Mouse (Mus musculus): ENCODE results near the gene Ntn3. TPM values are rescaled to one million over a fixed set of nuclear protein-coding genes. Genes with fewer than 3 reads are reported as not detected.

Ntn3 gene
- polyA plus RNA-seq, 1 experiment from 2014 or later, result 0.45 TPM

GRCm38 (mm10) chr17:24244061-24244460 is 34.7 kb upstream of the Ntn3 start:
- TF ChIP-seq CTCF (IDR thresholded peaks at IDR 0.05; ENCODE audit: low read depth) (no peak), EP300 (IDR thresholded peaks at IDR 0.05; ENCODE audit: low read depth) (no peak)
- no peaks in the 10 kb centered on the region for H3K9me3 ChIP-seq (ENCODE audit: low read length)
- H3K36me3 ChIP-seq (replicated peaks; ENCODE audit: insufficient read depth, low read length), result peaks cover 87% of the 10 kb centered on the region
- no peak overlapping the region for H3K9ac ChIP-seq (replicated peaks)
- DNase-seq, result no peak
- H3K4me3 ChIP-seq (ENCODE audit: low read depth, low read length), result no peak overlapping the region
- no peaks in the 10 kb centered on the region for H3K4me1 ChIP-seq (ENCODE audit: insufficient read depth)
- H3K27ac ChIP-seq (ENCODE audit: low read depth), result no peak overlapping the region
- ATAC-seq, result no peak
- no peak overlapping the region for H3K4me2 ChIP-seq (ENCODE audit: low read depth, low read length)
- 96% methylated on average over 8 of the region's 8 CpGs for WGBS (ENCODE audit: insufficient replicate concordance)
- H3K27me3 ChIP-seq (ENCODE audit: insufficient read depth, low read length), result no peaks in the 10 kb centered on the region

DNA sequence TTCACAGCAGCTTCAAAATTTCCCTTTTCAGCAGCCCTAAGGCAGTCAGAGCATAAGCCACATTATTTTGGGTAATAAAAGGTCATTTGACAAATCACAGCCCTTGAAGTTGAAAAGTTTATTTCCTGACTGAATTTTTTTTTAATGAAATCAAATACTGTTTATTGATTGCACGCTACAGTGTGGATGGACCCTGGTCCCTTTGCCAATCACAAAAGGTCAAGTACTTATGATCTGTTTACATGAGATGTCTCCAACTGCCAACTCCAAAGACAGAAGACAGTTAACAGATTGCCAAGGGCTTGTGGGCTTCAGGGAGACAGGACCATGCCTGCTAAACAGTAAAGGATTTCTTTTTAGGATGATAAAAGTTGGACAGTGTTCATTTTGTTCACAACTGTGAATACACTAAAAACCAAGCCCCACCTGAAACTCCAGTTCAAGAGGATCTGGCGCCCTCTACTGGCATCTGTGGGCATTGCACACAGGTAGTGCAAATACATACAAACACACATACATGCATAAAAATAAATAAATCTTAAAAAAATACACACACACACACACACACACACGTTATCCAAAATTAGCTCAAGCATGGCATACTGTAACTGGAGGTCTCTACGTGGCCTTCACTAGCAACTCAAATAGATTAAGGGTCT is 34.1 kb upstream of the Ntn3 start:
- DNase-seq, result peak; percentile 82
- no peak for ATAC-seq
- no peak for TF ChIP-seq EP300 (IDR thresholded peaks at IDR 0.05; ENCODE audit: low read depth)
- TF ChIP-seq CTCF (IDR thresholded peaks at IDR 0.05; ENCODE audit: low read depth), result peak; percentile 88
- no peak overlapping the region for H3K4me2 ChIP-seq (ENCODE audit: low read depth, low read length)
- 89% methylated on average over 4 of the region's 4 CpGs for WGBS (ENCODE audit: insufficient replicate concordance)
- no peak overlapping the region for H3K9ac ChIP-seq (replicated peaks)
- H3K9me3 ChIP-seq (ENCODE audit: low read length), result no peaks in the 10 kb centered on the region
- no peaks in the 10 kb centered on the region for H3K27me3 ChIP-seq (ENCODE audit: insufficient read depth, low read length)
- peaks cover 87% of the 10 kb centered on the region for H3K36me3 ChIP-seq (replicated peaks; ENCODE audit: insufficient read depth, low read length)
- H3K4me3 ChIP-seq (ENCODE audit: low read depth, low read length), result no peak overlapping the region
- no peaks in the 10 kb centered on the region for H3K4me1 ChIP-seq (ENCODE audit: insufficient read depth)
- no peak overlapping the region for H3K27ac ChIP-seq (ENCODE audit: low read depth)

- Histone ChIP-seq H3K4me1 (ENCODE audit: insufficient read depth) (no peaks in the 10 kb centered on the region), H3K36me3 (replicated peaks; ENCODE audit: insufficient read depth, low read length) (peaks cover 97% of the 10 kb centered on the region), H3K9ac (replicated peaks) (no peak overlapping the region), H3K9me3 (ENCODE audit: low read length) (no peaks in the 10 kb centered on the region), H3K27me3 (ENCODE audit: insufficient read depth, low read length) (no peaks in the 10 kb centered on the region), H3K4me2 (ENCODE audit: low read depth, low read length) (no peak overlapping the region), H3K4me3 (ENCODE audit: low read depth, low read length) (no peak overlapping the region), H3K27ac (ENCODE audit: low read depth) (no peak overlapping the region)
- no peak for DNase-seq
- 96% methylated on average over 7 of the region's 7 CpGs for WGBS (ENCODE audit: insufficient replicate concordance)
- ATAC-seq, result no peak
- TF ChIP-seq CTCF (IDR thresholded peaks at IDR 0.05; ENCODE audit: low read depth) (no peak), EP300 (IDR thresholded peaks at IDR 0.05; ENCODE audit: low read depth) (no peak)
These were observed 27.6 kb upstream of the Ntn3 start for GRCm38 (mm10) chr17:24236921-24237320.

DNA sequence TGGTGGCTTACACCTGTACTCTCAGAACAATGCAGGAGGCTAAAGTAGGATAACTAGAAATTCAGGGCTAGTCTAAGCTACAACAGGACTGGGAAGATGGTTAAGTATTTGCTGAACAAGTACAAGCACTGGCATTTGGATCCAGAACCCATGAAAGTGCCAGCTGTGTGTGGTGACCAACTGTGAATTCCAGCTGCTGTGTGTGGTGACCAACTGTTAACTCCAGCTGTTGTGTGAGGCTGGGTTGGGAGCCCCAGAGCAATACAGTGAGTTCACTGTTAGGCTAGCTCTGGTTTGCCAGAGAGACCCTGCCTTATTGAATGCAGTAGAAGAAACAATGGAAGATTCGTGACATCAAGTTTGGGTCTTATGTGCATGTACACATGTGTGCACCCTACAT is 27.1 kb upstream of the Ntn3 start:
- no peaks in the 10 kb centered on the region for H3K4me1 ChIP-seq (ENCODE audit: insufficient read depth)
- peaks cover 97% of the 10 kb centered on the region for H3K36me3 ChIP-seq (replicated peaks; ENCODE audit: insufficient read depth, low read length)
- no peak overlapping the region for H3K9ac ChIP-seq (replicated peaks)
- no peaks in the 10 kb centered on the region for H3K9me3 ChIP-seq (ENCODE audit: low read length)
- no peak overlapping the region for H3K4me2 ChIP-seq (ENCODE audit: low read depth, low read length)
- no peak for ATAC-seq
- H3K4me3 ChIP-seq (ENCODE audit: low read depth, low read length), result no peak overlapping the region
- no peaks in the 10 kb centered on the region for H3K27me3 ChIP-seq (ENCODE audit: insufficient read depth, low read length)
- no peak overlapping the region for H3K27ac ChIP-seq (ENCODE audit: low read depth)
- DNase-seq, result no peak
- TF ChIP-seq EP300 (IDR thresholded peaks at IDR 0.05; ENCODE audit: low read depth), result no peak
- TF ChIP-seq CTCF (IDR thresholded peaks at IDR 0.05; ENCODE audit: low read depth), result no peak
- 92% methylated on average over 1 of the region's 1 CpGs for WGBS (ENCODE audit: insufficient replicate concordance)

DNA sequence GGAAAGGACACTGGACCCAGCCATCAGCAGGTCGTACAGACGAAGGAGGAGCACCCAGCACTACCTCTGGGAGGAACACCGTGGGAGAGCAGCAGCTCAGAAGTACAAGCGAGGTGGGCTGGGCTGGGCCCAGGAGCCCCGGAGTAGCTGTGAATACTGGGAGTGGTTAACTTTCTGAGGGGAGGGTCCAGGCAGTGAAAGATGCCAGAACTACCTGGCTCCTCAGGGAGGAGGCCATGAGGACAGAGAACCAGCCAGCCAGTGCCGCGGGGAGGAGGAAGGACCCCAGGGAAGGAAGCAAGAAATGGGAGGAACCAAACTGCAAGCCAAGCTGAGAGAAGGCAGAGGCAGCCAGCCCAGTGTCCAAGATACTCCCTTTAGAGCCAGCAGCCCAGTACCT is 18.6 kb upstream of the Ntn3 start:
- Histone ChIP-seq H3K27me3 (ENCODE audit: insufficient read depth, low read length) (no peaks in the 10 kb centered on the region), H3K9ac (replicated peaks) (no peak overlapping the region), H3K9me3 (ENCODE audit: low read length) (no peaks in the 10 kb centered on the region), H3K36me3 (replicated peaks; ENCODE audit: insufficient read depth, low read length) (peaks cover 94% of the 10 kb centered on the region), H3K4me2 (ENCODE audit: low read depth, low read length) (no peak overlapping the region), H3K4me3 (ENCODE audit: low read depth, low read length) (no peak overlapping the region), H3K27ac (ENCODE audit: low read depth) (no peak overlapping the region), H3K4me1 (ENCODE audit: insufficient read depth) (peaks cover 18% of the 10 kb centered on the region)
- ATAC-seq (no peak), DNase-seq (no peak)
- TF ChIP-seq EP300 (IDR thresholded peaks at IDR 0.05; ENCODE audit: low read depth) (no peak), CTCF (IDR thresholded peaks at IDR 0.05; ENCODE audit: low read depth) (no peak)
- WGBS (ENCODE audit: insufficient replicate concordance), result 91% methylated on average over 7 of the region's 7 CpGs

DNA sequence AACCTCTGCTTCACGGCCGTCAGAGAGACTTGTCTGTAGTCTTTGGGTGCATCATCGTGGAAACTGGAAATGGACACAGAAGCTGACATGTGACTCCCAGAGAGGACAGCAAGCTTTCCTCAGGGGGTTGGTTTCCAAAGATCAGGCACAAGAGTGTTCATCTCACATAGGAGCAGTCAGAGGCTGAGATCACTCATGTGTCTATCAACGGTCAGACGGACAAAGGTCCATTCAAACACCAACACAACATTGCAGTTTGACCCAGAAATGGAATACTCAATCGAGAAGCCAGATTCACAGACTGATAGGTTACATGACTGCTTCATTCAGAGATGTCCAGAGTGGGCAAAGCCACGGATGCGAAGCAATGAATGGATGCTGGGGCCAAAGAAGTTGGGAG is 17.4 kb upstream of the Ntn3 start:
- Histone ChIP-seq H3K4me1 (ENCODE audit: insufficient read depth) (peaks cover 21% of the 10 kb centered on the region), H3K4me3 (ENCODE audit: low read depth, low read length) (no peak overlapping the region), H3K9ac (replicated peaks) (no peak overlapping the region; the same call in 1 of the 2 replicates), H3K27ac (ENCODE audit: low read depth) (peak overlapping the region; percentile 84), H3K36me3 (replicated peaks; ENCODE audit: insufficient read depth, low read length) (peaks cover 87% of the 10 kb centered on the region), H3K4me2 (ENCODE audit: low read depth, low read length) (peak overlapping the region; percentile 33), H3K9me3 (ENCODE audit: low read length) (no peaks in the 10 kb centered on the region), H3K27me3 (ENCODE audit: insufficient read depth, low read length) (no peaks in the 10 kb centered on the region)
- ATAC-seq, result peak; percentile 37
- DNase-seq, result no peak
- WGBS (ENCODE audit: insufficient replicate concordance), result 84% methylated on average over 8 of the region's 8 CpGs
- TF ChIP-seq EP300 (IDR thresholded peaks at IDR 0.05; ENCODE audit: low read depth) (no peak), CTCF (IDR thresholded peaks at IDR 0.05; ENCODE audit: low read depth) (no peak)

All from liver, postnatal 0 days (tissue).